Mouse (Mus musculus) hindbrain, embryonic 12.5 days (tissue): ENCODE data around the gene Dtx1. TPM values are rescaled to one million over a fixed set of nuclear protein-coding genes. Genes with fewer than 3 reads are reported as not detected.

Experiments used
- ATAC-seq: fragments of 200-750 bp; cut with Nextera tagmentation; 2 replicates; pipeline ENCODE4 v1.8.0; 2017; ENCODE audit warnings: moderate TSS enrichment; ENCODE audit not compliant: low FRiP score
- H3K27ac ChIP-seq: fragments of 300-500 bp; sonication (generic); 2 replicates; pipeline ENCODE4 v1.5.1; 2016; ENCODE audit warnings: mild to moderate bottlenecking
- H3K27me3 ChIP-seq: fragments of 300-500 bp; sonication (generic); 2 replicates; pipeline ENCODE4 v1.6.1; 2016; ENCODE audit warnings: mild to moderate bottlenecking
- H3K36me3 ChIP-seq: fragments of 300-500 bp; sonication (generic); 2 replicates; pipeline ENCODE4 v1.6.1; 2016; ENCODE audit warnings: mild to moderate bottlenecking
- H3K4me1 ChIP-seq: fragments of 300-500 bp; sonication (generic); 2 replicates; pipeline ENCODE4 v1.6.1; 2016
- H3K4me2 ChIP-seq: fragments of 300-500 bp; sonication (generic); replicated peaks from 2 replicates; pipeline ENCODE4 v1.6.1; 2016; ENCODE audit warnings: mild to moderate bottlenecking
- H3K4me3 ChIP-seq: fragments of 300-500 bp; sonication (generic); 2 replicates; pipeline ENCODE4 v1.5.1; 2016; ENCODE audit warnings: mild to moderate bottlenecking
- H3K9ac ChIP-seq: fragments of 300-500 bp; sonication (generic); 2 replicates; pipeline ENCODE4 v1.6.1; 2016; ENCODE audit warnings: mild to moderate bottlenecking, moderate library complexity
- H3K9me3 ChIP-seq: fragments of 300-500 bp; sonication (generic); replicated peaks from 2 replicates; pipeline ENCODE4 v1.6.1; 2016; ENCODE audit warnings: mild to moderate bottlenecking
- WGBS: fragments of 180-500 bp; shearing (Covaris S2); methylation state at CpG from one replicate; pipeline ENCODE4 v1.1.7; 2016; 5-methylcytosine and 5-hydroxymethylcytosine counted together
- polyA plus RNA-seq: library from polyadenylated mRNA; unstranded; fragments of >200 nt; fragmentation: Nextera tagmentation; extraction: Ambion mirVana; gene quantifications from 2 replicates; pipeline ENCODE4 v1.2.1, GENCODE M21; 2016

Dtx1 gene
- polyA plus RNA-seq, 1 experiment from 2014 or later: 23.0 TPM

- no peak overlapping the region for H3K4me2 ChIP-seq
- no peaks in the 10 kb centered on the region for H3K9me3 ChIP-seq
- H3K4me1 ChIP-seq: peaks cover 10% of the 10 kb centered on the region
- 72% methylated on average over 4 of the region's 4 CpGs for WGBS
- H3K27me3 ChIP-seq: peaks cover 61% of the 10 kb centered on the region
- no peak overlapping the region for H3K4me3 ChIP-seq
- H3K36me3 ChIP-seq: no peaks in the 10 kb centered on the region
- no peak overlapping the region for H3K9ac ChIP-seq
- no peak overlapping the region for H3K27ac ChIP-seq
- ATAC-seq: no peak
These were observed 64.4 kb downstream of the Dtx1 start for GRCm38 (mm10) chr5:120647361-120647760.

GRCm38 (mm10) chr5:120645851-120646250 lies 65.9 kb downstream of the Dtx1 start:
- no peak for ATAC-seq
- Histone ChIP-seq H3K9me3 (no peaks in the 10 kb centered on the region), H3K9ac (no peak overlapping the region), H3K4me1 (peaks cover 10% of the 10 kb centered on the region), H3K4me3 (no peak overlapping the region), H3K27me3 (peaks cover 54% of the 10 kb centered on the region), H3K27ac (no peak overlapping the region), H3K36me3 (no peaks in the 10 kb centered on the region), H3K4me2 (no peak overlapping the region)
- 72% methylated on average over 6 of the region's 6 CpGs for WGBS

GRCm38 (mm10) chr5:120644227-120644626 lies 67.5 kb downstream of the Dtx1 start:
- 84% methylated on average over 3 of the region's 3 CpGs for WGBS
- ATAC-seq: no peak

GRCm38 (mm10) chr5:120643365-120644085 lies 68.2 kb downstream of the Dtx1 start:
- 78% methylated on average over 14 of the region's 14 CpGs for WGBS
- no peak for ATAC-seq
- Histone ChIP-seq H3K36me3 (no peaks in the 10 kb centered on the region), H3K9me3 (no peaks in the 10 kb centered on the region), H3K27me3 (peaks cover 31% of the 10 kb centered on the region), H3K4me3 (no peak overlapping the region), H3K27ac (no peak overlapping the region), H3K9ac (no peak overlapping the region), H3K4me2 (no peak overlapping the region), H3K4me1 (peaks cover under 1% of the 10 kb centered on the region)

More at GRCm38 (mm10) chr5:120644227-120644626, 67.5 kb downstream of the Dtx1 start:
- Histone ChIP-seq H3K27ac (no peak overlapping the region), H3K4me3 (no peak overlapping the region), H3K4me2 (no peak overlapping the region), H3K27me3 (peaks cover 38% of the 10 kb centered on the region), H3K4me1 (peaks cover 8% of the 10 kb centered on the region), H3K36me3 (no peaks in the 10 kb centered on the region), H3K9me3 (no peaks in the 10 kb centered on the region), H3K9ac (no peak overlapping the region)

GRCm38 (mm10) chr5:120640094-120640493 lies 71.6 kb downstream of the Dtx1 start:
- Histone ChIP-seq H3K4me3 (no peak overlapping the region), H3K27me3 (peaks cover 5% of the 10 kb centered on the region; the same call in 1 of the 2 replicates), H3K4me1 (no peaks in the 10 kb centered on the region), H3K4me2 (no peak overlapping the region), H3K27ac (no peak overlapping the region), H3K9ac (no peak overlapping the region), H3K36me3 (no peaks in the 10 kb centered on the region), H3K9me3 (no peaks in the 10 kb centered on the region)
- 88% methylated on average over 7 of the region's 7 CpGs for WGBS
- ATAC-seq: no peak

GRCm38 (mm10) chr5:120635633-120636032 lies 76.1 kb downstream of the Dtx1 start:
- H3K9ac ChIP-seq: no peak overlapping the region
- 89% methylated on average over 5 of the region's 5 CpGs for WGBS
- H3K4me2 ChIP-seq: no peak overlapping the region
- H3K36me3 ChIP-seq: no peaks in the 10 kb centered on the region
- peaks cover 5% of the 10 kb centered on the region; the same call in 1 of the 2 replicates for H3K4me1 ChIP-seq
- ATAC-seq: no peak
- peaks cover 3% of the 10 kb centered on the region; the same call in 1 of the 2 replicates for H3K9me3 ChIP-seq
- no peak overlapping the region for H3K27ac ChIP-seq
- H3K4me3 ChIP-seq: no peak overlapping the region
- H3K27me3 ChIP-seq: peaks cover 17% of the 10 kb centered on the region; the same call in 1 of the 2 replicates

- WGBS: 46% methylated on average over 5 of the region's 5 CpGs
- H3K4me3 ChIP-seq: no peak overlapping the region
- no peak overlapping the region for H3K4me2 ChIP-seq
- no peak overlapping the region for H3K9ac ChIP-seq
- peaks cover 5% of the 10 kb centered on the region; the same call in 1 of the 2 replicates for H3K4me1 ChIP-seq
- no peak for ATAC-seq
- no peaks in the 10 kb centered on the region for H3K36me3 ChIP-seq
- peaks cover 3% of the 10 kb centered on the region; the same call in 1 of the 2 replicates for H3K9me3 ChIP-seq
- peaks cover 25% of the 10 kb centered on the region for H3K27me3 ChIP-seq
- no peak overlapping the region for H3K27ac ChIP-seq
These were observed 76.9 kb downstream of the Dtx1 start for GRCm38 (mm10) chr5:120634860-120635259.

GRCm38 (mm10) chr5:120634131-120634530 lies 77.6 kb downstream of the Dtx1 start, which contains the start of gene Cfap73:
Gene Cfap73, minus strand, starts transcription at chr5:120634235.
- Histone ChIP-seq H3K9me3 (peaks cover 3% of the 10 kb centered on the region; the same call in 1 of the 2 replicates), H3K4me3 (no peak within 1 kb of the TSS), H3K9ac (no peak within 1 kb of the TSS), H3K4me1 (peaks cover 5% of the 10 kb centered on the region; the same call in 1 of the 2 replicates), H3K36me3 (no peaks in the 10 kb centered on the region), H3K27ac (no peak within 1 kb of the TSS), H3K27me3 (peaks cover 30% of the 10 kb centered on the region), H3K4me2 (no peak within 1 kb of the TSS)
- no peak for ATAC-seq
- 59% methylated on average over 9 of the region's 9 CpGs for WGBS

GRCm38 (mm10) chr5:120631892-120632291 lies 79.8 kb downstream of the Dtx1 start:
- peaks cover 30% of the 10 kb centered on the region for H3K27me3 ChIP-seq
- WGBS: 84% methylated on average over 5 of the region's 5 CpGs
- peaks cover 3% of the 10 kb centered on the region; the same call in 1 of the 2 replicates for H3K9me3 ChIP-seq
- no peak for ATAC-seq
- H3K4me1 ChIP-seq: peaks cover 17% of the 10 kb centered on the region
- H3K36me3 ChIP-seq: peaks cover 14% of the 10 kb centered on the region
- no peak overlapping the region for H3K27ac ChIP-seq
- H3K4me2 ChIP-seq: no peak overlapping the region
- no peak overlapping the region for H3K4me3 ChIP-seq
- H3K9ac ChIP-seq: no peak overlapping the region

GRCm38 (mm10) chr5:120631128-120631527 lies 80.6 kb downstream of the Dtx1 start:
- H3K9me3 ChIP-seq: peaks cover 3% of the 10 kb centered on the region; the same call in 1 of the 2 replicates
- WGBS: 13% methylated on average over 29 of the region's 29 CpGs
- peaks cover 30% of the 10 kb centered on the region for H3K27me3 ChIP-seq
- H3K4me3 ChIP-seq: peak overlapping the region; percentile 9
- no peak overlapping the region for H3K27ac ChIP-seq
- ATAC-seq: no peak
- peaks cover 17% of the 10 kb centered on the region for H3K4me1 ChIP-seq
- peaks cover 21% of the 10 kb centered on the region for H3K36me3 ChIP-seq
- H3K9ac ChIP-seq: no peak overlapping the region
- H3K4me2 ChIP-seq: peak overlapping the region; percentile 35
